Mouse (Mus musculus) embryonic stem cell, embryonic (primary cell): ENCODE results near the gene Cblb.

Experiments
- CTCF ChIA-PET, 4 experiments: fragments of 300-600 bp in 2 of 4; fragments of 350-600 bp in 2 of 4; sonication (Branson Sonifier 250); formaldehyde crosslinking; loops; one replicate each; lab custom pipeline; 2022; ENCODE audit warnings: inconsistent platforms in 2 of 4; lab: Charles Lee
- POLR2A ChIA-PET, 4 experiments: fragments of 300-600 bp in 2 of 4; fragments of 350-600 bp in 2 of 4; sonication (Branson Sonifier 250); formaldehyde crosslinking; loops; one replicate each; lab custom pipeline; 2022; ENCODE audit warnings: antibody characterized with exemption in 4 of 4, inconsistent platforms in 1 of 4; lab: Charles Lee

The Cblb gene

DNA sequence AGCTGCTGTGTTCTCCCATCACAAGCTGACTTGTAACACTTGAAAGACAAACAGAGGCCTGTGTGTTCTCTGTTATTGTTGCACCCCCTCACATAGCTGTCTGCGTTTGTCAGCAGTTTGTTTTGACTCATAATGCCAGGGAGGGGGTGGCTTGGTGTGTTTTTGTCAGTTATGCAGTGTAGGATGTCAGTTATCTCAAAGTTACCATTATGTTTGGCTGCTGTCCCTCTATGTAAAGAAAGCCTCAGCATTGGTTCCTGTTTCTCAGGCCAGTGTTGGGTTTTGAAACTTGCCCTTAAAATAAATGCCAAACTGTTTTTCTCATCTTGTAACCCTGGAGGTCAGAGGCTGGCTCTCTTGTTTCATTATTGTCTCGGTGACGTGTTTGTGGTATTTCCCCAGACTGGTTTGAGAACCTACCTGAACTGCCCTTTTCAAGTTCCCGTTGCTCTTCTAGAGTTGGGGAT, 30.0 kb downstream of the Cblb start:
- CTCF ChIA-PET = no interaction called here
- POLR2A ChIA-PET = interaction anchor here in 1 of 4 experiments (1.3 kb wide), 1 partner anchor 19 kb away, joined by 4 read pairs; no protein-coding TSS in a partner anchor

DNA sequence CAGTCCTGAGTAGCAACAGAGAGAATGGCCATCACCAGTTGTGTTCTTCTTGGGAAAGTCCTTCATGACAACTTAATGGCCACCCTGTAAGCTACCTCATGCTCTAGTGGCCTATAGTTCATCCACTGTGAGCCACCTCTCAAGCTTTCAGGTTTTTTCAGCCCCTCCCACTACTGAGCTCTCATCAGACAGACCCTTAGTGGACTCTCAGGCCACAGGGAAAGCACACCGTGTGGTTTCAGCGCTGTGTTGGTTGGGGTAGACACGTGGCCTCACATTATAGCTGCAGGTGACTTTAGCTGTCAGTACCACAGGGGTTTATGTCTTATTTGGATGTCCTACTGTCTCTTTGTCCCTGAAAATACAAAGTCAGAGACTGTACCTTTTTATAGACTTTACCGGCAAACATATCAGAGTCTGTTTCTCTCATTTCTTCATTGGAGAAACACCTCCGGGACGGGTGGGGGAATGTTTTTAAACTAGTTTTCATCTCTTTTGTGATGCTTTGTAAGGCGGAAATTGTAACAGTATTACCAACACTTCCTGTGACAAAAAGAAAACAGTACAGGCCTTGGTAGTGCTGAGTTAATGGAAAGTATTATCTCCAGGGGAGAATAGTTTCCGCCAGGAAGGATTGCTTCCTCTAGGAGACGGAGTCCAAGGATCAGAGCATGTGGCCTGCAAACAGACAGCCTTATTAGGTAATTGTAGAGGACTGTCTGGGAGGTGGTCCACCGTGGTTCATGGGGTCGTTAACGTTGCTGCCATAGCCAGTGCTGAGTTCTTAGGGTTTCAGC, 33.5 kb downstream of the Cblb start:
- CTCF ChIA-PET = no interaction called here
- POLR2A ChIA-PET = interaction anchor here in 2 of 4 experiments (0.9 to 1.7 kb wide), 3 partner anchors 17 to 41 kb away, joined by 3 to 5 read pairs (median 3); partner anchors contain the start of gene Cblb (in 1 of the 2)

DNA sequence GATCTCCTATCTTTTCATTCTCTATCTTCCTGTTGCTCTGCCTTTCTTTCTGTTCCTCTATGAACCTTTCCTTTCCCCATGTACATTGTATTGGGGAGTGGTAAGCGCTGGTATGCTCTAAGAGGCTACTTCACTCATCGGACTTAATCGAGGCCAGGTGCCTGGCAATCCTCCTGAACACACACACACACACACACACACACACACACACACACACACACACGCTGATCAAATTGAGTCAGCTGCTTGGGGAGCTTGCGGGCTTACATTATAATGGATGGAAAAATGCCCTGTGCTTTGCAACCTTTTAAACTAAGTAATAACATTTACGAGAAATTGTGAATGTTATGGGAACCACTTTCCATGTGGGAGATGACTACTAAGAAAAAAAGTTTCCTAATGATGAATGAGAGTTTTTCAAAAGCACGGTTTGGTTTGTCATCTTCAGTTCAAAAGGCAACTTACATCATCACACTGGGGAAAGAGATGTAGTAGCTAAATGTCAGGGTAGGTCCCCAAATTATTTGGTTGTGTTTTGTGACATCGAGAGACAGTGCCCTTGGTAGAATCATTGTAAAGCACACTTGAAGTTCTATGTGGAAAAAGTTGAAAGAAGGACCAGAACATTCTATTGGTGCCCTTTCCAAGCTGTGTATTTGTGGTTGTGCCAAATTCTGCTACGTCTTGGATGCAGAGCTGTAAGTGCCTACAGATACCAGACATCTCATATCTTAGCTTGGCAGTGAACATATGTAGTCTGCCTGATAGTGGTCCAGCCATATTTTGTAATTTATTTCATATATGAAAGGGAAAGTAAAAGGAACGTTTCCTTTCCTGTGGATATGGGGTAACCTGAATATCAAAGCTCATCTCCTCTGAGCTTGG, 36.8 kb downstream of the Cblb start:
- POLR2A ChIA-PET = no interaction called here

DNA sequence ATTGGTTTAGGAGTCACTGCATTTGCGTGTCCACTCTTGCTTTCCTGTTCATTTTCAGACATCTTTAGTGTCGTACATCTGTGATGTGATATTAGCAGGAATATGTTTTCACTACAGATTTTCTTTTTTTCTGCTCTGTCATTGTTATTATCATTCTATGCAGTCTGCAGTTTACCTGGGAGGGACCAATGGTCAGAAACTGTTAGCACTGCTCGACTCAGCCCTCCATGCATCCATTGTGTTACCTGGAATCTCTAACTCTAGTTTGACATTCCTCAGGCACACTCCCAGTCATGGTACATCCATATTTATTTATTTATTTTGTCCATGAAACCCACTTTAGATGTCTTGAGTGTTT, 37.5 kb downstream of the Cblb start:
- ChIA-PET POLR2A (no interaction called here), CTCF (no interaction called here)

More for the DNA sequence above, 36.8 kb downstream of the Cblb start:
- CTCF ChIA-PET = no interaction called here

DNA sequence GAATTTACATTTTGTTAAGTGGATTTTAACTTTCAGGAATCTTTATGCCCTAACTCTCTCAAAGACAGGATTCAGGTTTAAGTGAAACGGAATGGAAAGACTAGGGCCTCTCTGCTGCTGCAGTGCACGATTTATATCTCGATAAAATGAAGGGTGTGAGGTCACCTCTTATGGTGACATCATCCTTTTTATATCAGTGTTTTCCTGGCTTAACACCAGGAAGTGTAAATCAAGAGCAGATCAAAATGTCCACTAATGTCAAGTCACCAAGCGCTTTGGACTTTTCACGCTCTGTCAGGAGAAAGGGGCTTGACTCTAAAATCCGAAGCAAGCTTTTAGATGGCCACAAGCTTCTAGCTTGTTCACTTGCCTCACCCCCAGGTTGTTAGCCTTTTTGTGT, 38.6 kb downstream of the Cblb start:
- ChIA-PET CTCF (no interaction called here), POLR2A (no interaction called here)

DNA sequence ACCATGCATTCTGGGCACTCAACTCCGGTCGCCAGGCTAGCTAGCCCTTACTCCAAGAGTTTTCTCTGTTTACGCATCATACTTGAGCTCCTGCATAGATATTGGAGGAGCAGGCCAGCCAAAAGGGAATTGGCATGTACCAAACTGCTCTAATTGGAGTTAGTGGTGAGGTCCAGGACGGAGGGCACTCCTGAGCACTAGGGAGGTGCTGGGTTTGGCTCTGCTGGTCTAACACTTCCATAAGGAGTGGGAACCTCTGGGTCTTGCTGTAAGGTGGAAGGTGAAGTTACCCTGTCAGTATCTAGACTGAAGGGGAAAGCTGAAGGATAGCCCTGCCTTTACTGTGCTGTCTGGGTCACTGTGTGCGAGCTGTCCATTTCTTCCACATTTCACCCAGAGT, 39.1 kb downstream of the Cblb start:
- ChIA-PET POLR2A (no interaction called here), CTCF (no interaction called here)

DNA sequence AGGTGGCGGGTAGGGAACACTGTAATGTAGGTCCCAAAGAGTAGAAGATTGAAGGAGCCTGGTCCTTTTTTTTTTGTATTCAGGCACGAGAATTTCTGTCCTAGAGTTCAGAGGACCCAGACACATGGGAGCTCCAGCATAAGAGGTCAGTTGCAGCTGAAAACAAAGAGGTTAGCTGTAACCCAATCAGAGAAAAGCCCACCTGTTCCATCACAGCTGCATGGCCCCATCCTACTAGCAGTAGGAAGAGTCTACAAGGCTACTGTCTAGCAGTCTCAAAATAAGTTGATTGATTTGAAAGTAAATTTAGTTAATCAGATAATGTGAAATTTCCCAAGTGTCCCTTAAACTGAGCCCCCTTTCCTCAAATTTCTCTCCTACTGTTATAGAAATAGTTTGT, 40.3 kb downstream of the Cblb start:
- CTCF ChIA-PET = no interaction called here
- POLR2A ChIA-PET = interaction anchor here in 1 of 4 experiments (1.7 kb wide), 1 partner anchor 9 kb away, joined by 4 read pairs; no protein-coding TSS in a partner anchor

DNA sequence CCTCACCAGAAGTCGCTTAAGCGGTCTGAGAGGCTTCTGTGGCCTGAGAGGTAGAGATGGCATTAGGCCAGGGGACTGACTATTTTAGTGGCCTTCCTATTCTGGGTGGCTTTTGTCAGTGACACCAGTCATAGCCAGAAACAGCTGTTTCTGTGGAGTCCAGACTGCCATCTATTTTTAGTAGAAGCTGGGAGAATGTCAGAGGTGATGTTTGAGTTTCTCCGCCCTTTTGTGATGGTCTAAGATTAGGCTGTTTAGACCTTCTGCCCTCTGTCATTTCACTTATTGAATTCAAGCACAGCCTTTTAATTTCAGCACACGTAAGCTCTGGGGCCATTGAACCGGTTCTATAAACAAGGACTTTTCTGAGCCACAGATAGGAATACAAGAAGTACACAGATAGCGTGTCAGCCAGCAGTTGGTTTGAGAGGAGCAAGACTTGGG, 40.8 kb downstream of the Cblb start:
- POLR2A ChIA-PET = interaction anchor here in 1 of 4 experiments (1.7 kb wide), 1 partner anchor 10 kb away, joined by 4 read pairs; no protein-coding TSS in a partner anchor
- CTCF ChIA-PET = no interaction called here

DNA sequence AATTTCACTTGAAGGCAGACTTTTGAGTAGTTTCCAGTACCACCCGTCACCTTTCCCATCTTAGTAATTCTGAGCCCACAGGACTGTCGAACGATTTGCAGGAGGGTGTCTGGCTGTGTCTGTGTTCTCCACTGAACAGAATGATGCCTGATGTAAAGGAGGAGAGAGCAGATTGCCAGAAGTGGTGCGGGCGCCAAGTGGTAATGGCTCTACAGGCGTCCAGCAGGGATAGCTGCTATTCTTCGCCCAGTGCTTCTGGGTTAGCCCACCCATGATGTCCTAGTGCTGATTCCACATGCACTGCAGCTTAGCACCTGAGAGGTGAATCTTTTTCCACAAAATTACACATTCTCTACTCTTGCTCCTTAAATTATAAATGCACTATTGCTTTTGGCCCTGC, 45.6 kb downstream of the Cblb start:
- ChIA-PET POLR2A (no interaction called here), CTCF (no interaction called here)

DNA sequence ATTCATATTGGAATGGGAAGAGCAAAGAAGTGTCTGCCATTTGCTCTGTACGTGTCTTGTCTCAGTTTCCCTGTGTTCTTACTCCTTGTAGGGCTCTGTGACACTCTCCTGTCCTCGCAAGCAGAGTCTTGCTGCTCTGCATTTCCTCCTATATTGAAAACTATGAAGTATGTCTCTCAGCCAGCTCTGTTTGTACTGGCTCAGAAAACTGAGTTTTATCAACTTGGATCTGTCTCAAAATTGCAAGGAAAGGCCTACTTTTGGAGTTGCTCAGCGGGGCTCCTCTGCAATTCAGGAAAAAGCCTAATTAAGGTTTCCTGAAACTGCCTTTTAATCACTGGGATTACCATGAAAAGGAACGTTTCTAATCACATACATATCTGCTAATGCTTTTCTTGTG, 46.9 kb downstream of the Cblb start:
- ChIA-PET POLR2A (no interaction called here), CTCF (no interaction called here)

DNA sequence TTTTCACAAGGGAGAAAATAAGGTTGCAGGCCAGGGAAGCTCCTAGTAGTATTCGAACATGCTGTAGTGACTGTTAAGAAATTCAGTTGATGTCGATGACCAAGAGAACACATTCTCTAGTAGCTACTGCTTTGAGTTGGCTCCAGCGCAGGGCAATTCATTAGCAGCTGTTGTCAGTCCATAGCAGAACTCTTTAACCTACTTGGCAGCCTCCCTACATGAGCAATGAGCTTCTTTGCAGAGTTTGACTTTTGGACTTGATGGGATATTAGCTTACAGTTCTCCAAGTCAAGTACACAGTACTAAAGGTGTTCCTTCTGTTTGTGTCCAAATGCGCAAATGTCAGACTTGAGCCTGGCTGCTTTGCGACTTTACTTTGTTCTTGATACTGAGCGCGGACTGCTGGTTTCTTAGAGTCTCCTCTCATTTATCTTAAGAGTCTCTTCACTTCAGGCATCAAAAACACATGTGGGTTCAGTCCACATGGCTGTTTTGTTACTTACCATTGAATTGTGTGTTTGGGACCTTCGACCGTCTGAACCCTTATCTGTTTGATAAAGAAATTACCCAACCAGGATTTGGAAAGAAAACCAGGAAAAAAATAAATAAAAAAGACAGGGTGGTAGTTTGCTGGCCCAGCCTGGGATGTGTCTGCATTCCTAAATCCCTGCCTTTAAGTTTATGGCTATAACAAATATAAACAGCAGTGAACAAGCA, 47.9 kb downstream of the Cblb start:
- ChIA-PET CTCF (no interaction called here), POLR2A (no interaction called here)

DNA sequence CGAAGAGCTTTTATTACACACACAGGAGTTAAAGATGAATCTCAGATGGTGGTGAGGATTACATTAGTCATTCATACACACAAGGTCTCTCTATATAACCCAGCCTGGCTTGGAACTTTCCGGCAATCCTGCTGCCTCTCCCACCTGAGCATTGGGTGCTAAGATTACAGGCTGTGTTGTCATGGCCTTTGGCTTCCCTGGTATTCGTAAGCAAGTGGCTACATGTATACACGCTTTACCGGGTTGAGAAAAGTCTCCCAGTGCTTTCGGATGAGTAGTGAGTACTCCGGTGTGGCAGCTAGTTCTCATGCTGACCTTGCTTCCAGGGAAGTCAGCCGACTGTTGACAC, 48.4 kb downstream of the Cblb start:
- ChIA-PET CTCF (no interaction called here), POLR2A (no interaction called here)

DNA sequence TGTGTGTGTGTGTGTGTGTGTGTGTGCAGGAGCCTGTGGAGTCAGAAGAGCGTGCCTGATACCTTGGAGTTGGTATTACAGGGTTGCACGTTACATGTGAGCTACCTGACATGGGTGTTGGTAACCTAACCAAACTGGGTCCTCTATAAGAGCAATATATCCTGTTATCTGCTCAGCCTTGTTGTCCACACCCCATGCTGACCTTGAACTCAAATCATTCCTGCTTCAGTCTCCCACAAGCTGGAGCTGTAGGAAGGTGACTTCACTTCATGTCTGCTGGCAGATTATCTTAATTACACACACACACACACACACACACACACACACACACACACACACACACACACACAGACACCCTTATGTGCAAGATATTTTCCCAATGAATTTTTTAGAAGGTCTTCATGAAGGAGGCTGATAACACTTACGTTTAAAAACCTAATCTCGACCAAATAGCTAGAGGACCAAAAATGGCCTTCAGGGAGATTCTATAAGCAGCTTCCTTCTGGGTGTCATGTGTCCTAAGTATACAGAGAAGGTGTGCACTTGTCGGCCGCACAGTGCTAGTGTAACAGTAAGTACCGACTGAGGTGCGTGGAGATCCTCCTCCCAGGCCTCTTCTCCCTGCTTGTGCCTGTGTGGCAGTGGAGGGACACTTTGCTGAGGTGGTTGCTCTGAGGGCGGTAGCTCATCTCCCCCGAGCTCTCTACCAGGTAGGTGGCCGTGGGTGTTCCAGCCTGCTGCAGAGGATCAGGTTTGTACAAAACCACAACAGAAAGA, 49.8 kb downstream of the Cblb start:
- CTCF ChIA-PET = no interaction called here
- POLR2A ChIA-PET = interaction anchor here in 1 of 4 experiments (0.6 to 1.8 kb wide), 3 partner anchors 16 to 243 kb away, joined by 3 to 4 read pairs (median 3); no protein-coding TSS in a partner anchor

DNA sequence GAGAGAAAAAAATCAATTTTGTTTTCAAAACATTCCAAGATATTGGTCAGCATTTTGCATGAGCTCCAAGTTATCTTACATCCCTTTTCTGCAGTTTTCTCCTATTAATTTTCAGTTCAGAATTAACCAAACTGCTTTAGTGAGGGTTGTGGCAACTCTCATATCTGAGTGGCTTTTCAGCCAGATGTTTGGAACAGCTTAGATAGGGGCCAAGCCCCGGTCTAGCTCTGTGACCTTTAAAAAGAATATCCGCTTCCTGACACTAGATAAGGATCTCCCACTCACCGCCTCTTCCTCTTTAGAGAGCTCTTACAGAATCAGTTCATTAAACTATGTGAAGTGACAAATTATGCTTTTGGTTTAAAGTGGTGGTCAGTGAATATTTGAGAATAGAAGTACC, 50.7 kb downstream of the Cblb start:
- CTCF ChIA-PET = no interaction called here
- POLR2A ChIA-PET = interaction anchor here in 1 of 4 experiments (0.7 to 1.8 kb wide), 2 partner anchors 17 to 95 kb away, joined by 3 read pairs; no protein-coding TSS in a partner anchor

DNA sequence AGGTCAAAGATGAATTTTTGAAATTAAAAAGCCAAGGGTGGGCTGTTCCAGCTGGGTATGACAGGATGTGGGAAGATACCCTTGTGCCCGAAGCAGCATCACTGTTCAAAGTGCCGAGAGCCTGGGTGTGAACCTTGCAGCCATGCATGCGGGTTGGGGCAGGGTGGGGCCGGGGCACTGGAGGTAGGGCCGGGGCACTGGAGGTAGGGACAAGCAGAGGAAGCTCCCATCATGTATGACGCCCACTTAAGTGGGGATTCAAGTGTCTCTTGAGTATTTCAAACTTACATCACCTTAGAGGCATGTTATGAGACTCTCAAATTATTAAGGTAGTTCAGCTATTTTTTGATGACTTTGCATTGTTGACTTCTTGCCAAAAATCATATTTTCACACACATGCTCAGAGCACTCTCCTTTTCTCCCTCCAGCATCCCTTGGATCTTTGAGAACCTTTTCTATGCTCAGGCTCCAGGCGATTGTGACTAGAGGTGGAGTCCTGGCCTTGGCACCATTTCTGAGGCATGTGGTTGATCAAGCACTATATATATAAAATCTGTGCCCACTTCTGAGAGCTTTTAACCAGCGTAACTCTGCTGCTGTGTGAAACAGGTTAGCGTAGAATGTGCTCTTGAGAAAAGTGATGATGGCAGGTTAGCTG, 55.9 kb downstream of the Cblb start:
- CTCF ChIA-PET = no interaction called here
- POLR2A ChIA-PET = interaction anchor here in 1 of 4 experiments (1.3 kb wide), 1 partner anchor 55 kb away, joined by 3 read pairs; the partner anchor contains the start of gene Cblb

DNA sequence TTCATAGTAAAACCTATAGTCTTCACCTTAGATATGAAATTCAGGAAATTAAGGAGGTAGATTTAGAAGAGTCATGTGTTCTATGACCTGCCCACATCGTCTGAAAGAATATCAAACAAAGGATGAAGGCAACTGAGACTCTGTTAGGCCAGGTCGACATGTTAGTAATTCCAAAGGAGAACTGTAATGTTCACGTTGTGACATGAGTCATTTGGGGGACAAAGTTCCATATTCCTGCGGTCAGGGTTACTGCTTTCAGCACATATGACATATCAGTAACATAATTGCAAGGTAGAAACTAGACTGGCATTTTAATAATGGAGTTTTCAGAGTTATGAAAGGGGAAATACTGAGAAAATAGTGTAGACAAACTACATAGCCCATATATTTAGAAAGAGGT, 58.3 kb downstream of the Cblb start:
- ChIA-PET POLR2A (no interaction called here), CTCF (no interaction called here)

DNA sequence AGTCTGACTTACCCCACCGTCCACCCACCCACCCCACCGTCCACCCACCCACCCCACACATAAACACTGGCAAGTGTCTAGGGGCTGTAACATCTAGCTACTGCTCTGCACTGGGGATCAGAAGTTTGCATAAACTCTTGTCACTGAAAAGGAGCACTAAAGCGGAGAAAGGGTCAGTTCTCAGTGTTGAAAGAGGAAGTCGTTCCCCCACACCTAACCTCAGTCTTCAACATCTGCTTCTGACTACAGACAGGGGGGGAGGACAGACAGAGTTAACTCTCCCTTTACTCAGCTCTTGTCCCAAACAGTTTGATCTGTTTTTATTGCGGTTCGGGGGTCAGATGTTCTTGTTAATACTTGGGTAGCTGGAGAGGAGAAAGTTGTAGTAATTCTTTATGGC, 59.9 kb downstream of the Cblb start:
- ChIA-PET CTCF (no interaction called here), POLR2A (no interaction called here)
